Mouse (Mus musculus) MEL (cell line): Measurements from ENCODE around the gene Ccdc146.
"Not testable (repeated sequence)": the region's sequence is repeated elsewhere in the genome, so short reads cannot be mapped to it uniquely, and the experiment has no call there.

Experiments
- CTCF ChIP-seq, 3 experiments: IDR thresholded peaks in 2 of 3; conservative IDR thresholded peaks in 1 of 3; 2 replicates each; pipeline ENCODE4 v1.5.1; 2011 to 2012; ENCODE audit warnings: low read length in 3 of 3, low read depth in 2 of 3, mild to moderate bottlenecking in 2 of 3, improper control_type of control experiment in 1 of 3, inconsistent platforms in 1 of 3, mixed read lengths in 1 of 3, moderate library complexity in 1 of 3; ENCODE audit not compliant: control insufficient read depth in 1 of 3, insufficient read depth in 1 of 3, poor library complexity in 1 of 3, severe bottlenecking in 1 of 3
- EP300 ChIP-seq, 2 experiments: IDR thresholded peaks; 2 replicates each; pipeline ENCODE4 v1.6.1; 2011; ENCODE audit warnings: improper control_type of control experiment in 2 of 2, low read length in 2 of 2, low read depth in 1 of 2, mild to moderate bottlenecking in 1 of 2
- JUND ChIP-seq: IDR thresholded peaks from 2 replicates; pipeline ENCODE4 v1.6.1; 2011; ENCODE audit warnings: low read depth, mild to moderate bottlenecking, improper control_type of control experiment, low read length
- POLR2A ChIP-seq, 2 experiments: IDR thresholded peaks; 2 replicates each; pipeline ENCODE4 v1.6.1; 2011 to 2012; ENCODE audit warnings: low read length in 2 of 2, mild to moderate bottlenecking in 2 of 2, control low read depth in 1 of 2, improper control_type of control experiment in 1 of 2, low read depth in 1 of 2, moderate library complexity in 1 of 2; ENCODE audit not compliant: control insufficient read depth in 1 of 2, insufficient read depth in 1 of 2, poor library complexity in 1 of 2
- UBTF ChIP-seq: IDR thresholded peaks from 2 replicates; pipeline ENCODE4 v1.6.1; 2012; ENCODE audit warnings: low read depth, mild to moderate bottlenecking, inconsistent platforms, low read length, improper control_type of control experiment, moderate library complexity, borderline replicate concordance; ENCODE audit not compliant: insufficient read depth
- ZMIZ1 ChIP-seq: IDR thresholded peaks from 2 replicates; pipeline ENCODE4 v1.6.1; 2012; ENCODE audit warnings: low read depth, mild to moderate bottlenecking, inconsistent platforms, low read length, improper control_type of control experiment, moderate library complexity
- ZNF384 ChIP-seq: IDR thresholded peaks from 2 replicates; pipeline ENCODE4 v1.6.1; 2012; ENCODE audit warnings: low read depth, mild to moderate bottlenecking, inconsistent platforms, low read length, improper control_type of control experiment

GRCm38 (mm10) chr5:21342265-21342664, 82.2 kb downstream of the Ccdc146 start:
- not testable (repeated sequence) for TF ChIP-seq EP300 (IDR thresholded peaks at IDR 0.05; ENCODE audit: low read depth in 1 of 2, low read length in 2 of 2); JUND; CTCF (IDR thresholded peaks at IDR 0.05 in 2 of 3, conservative IDR thresholded peaks at IDR 0.05 in 1 of 3; ENCODE audit: control insufficient read depth in 1 of 3, insufficient read depth in 1 of 3, low read depth in 2 of 3, low read length in 3 of 3, poor library complexity in 1 of 3, severe bottlenecking in 1 of 3); POLR2A (IDR thresholded peaks at IDR 0.05; ENCODE audit: control insufficient read depth in 1 of 2, insufficient read depth in 1 of 2, low read depth in 1 of 2, low read length in 2 of 2, poor library complexity in 1 of 2); UBTF; ZNF384; ZMIZ1
